Mouse (Mus musculus) bone marrow, adult 2 months (tissue): Measurements from ENCODE around the gene Abcg5.

ENCODE experiments used
- CTCF ChIP-seq: fragments of 200-500 bp; IDR thresholded peaks from 2 replicates; pipeline ENCODE4 v1.5.1; 2011; ENCODE audit warnings: low read length, control low read depth; ENCODE audit not compliant: control insufficient read depth, insufficient read depth
- POLR2A ChIP-seq: fragments of 200-500 bp; IDR thresholded peaks from 2 replicates; pipeline ENCODE4 v1.6.1; 2011; ENCODE audit warnings: low read depth, mild to moderate bottlenecking, control low read depth, low read length, borderline replicate concordance; ENCODE audit not compliant: control insufficient read depth

DNA sequence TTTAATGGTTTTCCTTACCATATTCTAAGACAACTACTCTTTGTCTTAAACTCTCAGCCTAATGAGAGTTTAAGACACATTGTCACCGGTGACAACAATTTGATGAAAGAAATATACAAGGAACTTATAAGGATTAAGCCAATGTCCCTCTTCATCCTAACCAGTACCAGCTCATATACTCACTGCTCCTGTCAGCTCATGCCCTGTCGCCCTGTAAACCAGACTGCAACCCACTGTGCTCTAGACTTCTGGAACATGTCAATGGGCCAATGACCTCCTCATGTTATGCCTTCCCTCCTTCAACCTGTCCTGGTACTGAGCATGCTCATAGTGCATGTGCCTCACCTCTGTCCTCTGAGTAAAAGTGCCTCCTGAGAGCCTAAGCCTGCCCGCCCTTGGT is 15.0 kb downstream of the Abcg5 start:
- TF ChIP-seq CTCF (no peak), POLR2A (no peak)
